Mouse (Mus musculus) heart, adult 11 months (tissue): ENCODE measurements around the gene Dimt1.
"Not testable (repeated sequence)": the region's sequence is repeated elsewhere in the genome, so short reads cannot be mapped to it uniquely, and the experiment has no call there.

ENCODE experiments used
- DNase-seq: peaks from one replicate; pipeline ENCODE4 v3.0.0; 2022

Dimt1 gene

DNA sequence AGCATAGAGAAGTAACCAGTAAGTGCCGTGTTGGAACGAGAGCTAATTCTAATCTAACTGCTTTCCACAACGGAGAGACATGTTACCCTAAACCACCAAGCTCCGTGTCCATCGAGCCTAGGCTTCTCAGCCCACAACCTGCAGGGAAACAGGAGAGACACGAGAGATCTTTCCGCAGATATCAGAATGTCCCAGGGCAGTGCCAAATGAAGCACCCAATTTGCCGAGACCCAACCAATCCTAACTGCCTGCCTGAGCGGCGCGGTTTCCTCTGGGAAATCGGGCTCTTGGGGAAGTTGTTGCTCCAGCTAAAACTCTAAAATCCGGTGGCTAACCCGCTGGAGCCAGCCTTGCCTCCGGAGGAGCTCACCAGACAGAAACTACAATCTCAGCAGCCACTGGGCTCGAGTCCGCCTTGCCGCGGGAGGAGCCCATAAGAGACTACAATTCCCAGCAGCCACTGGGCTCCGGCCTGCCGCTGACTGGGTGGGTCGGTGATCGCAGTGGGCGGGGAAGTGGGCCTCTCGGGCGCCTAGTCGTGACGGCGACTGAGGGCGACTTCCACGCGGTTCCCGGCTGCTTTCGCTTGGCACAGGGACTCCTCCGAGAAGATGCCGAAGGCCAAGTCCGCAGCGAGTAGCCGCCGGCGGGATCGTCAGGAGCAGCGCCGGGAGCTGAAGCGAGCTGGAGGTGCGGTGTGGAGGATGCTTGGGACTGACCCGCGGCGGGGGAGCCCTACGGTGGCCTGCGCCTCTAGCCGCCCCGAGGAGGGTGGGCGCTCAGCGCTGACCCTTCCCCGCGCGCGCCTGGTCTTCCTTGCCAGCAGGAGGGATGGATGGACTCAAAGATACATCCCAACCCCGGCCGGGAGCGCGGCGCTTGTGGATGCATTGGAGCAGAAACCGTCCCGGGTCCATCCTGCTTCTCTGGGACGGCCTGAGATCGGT lies at the start of gene Dimt1:
TSS of gene Dimt1 (plus strand) at position 534 of the 947 bp plus-strand sequence.
- DNase-seq, result peak; percentile 99

DNA sequence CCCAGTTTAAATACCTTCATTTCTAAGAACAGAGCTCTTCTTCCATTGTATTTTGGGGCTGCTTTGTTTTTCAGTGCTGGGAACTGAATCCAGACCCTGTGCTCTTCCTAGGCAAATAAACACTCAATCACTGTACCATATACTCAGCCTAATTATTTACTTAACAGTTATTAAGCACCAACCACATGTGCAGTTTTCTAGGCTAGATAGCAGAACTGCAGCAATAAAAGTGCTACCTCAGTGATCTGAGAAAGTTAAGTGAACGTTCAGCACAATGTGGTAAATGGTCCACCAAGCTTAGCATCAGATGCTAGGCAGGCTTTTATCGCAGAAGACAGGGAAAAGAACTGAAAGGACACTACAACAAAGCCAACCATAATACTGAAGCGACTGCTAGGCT lies 42.3 kb upstream of the Dimt1 start:
- DNase-seq, result no peak

DNA sequence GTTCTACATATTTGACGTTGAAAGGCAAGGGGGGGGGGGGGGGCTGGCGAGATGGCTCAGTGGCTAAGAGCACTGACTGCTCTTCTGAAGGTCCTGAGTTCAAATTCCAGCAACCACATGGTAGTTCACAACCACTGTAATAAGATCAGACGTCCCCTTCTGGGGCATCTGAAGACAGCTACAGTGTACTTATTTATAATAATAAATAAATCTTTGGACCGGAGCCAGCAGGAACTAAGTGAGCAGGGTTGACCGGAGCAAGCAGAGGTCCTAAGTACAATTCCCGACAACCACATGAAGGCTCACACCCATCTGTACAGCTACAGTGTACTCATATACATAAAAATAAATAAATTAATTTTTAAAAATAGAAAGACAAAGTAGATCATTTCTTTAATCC lies 41.8 kb upstream of the Dimt1 start:
- not testable (repeated sequence) for DNase-seq

GRCm38 (mm10) chr13:106907273-106907672 lies 39.7 kb upstream of the Dimt1 start:
- DNase-seq, result no peak

DNA sequence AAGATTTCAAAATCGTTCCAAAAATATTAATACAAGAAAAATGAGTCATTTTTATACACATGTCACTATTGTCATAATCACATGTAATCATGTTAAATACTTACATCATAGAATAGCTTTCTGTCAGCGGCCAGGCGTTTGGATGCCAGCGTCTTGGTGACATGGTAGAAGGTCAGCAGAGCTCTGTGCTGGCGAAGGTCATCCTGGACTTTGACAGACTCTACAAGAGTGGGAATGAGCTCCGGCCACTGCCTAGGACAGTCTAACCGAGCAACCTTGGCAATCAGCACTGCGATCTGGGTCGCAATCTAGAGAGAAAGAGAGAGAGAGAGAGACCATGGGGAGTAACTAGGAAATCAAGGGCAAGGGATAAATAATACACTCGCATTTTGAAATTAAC lies 36.8 kb upstream of the Dimt1 start:
- no peak for DNase-seq

DNA sequence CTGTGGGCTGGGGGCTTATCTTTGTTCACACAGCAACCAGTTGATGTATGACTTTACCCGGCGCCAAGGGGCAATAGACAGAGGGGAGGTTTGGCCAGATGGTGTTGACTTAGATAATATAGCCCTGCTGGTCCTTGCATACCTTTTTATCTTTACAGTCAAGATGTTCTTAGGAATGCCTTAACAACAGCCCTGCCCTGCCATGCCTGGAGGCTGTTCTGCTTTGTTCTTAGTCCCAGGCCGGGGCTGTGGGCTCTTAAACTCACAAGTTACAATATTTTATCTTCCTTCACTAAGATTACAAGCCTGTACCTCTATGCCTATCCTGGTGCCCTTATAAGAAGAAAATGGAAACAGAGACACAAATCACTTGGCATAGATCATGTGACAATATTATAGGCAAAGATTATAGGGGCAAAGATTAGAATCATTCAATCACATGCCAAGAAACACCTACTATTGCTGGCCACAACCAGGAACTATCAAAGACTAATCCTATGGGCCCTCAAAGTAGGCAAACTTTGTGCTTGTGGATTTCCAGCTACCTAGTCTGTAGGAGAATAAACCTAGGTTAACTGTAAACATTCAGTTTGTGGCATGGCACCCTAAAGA lies 33.7 kb upstream of the Dimt1 start:
- no peak for DNase-seq

GRCm38 (mm10) chr13:106918322-106919050 lies 28.4 kb upstream of the Dimt1 start:
- DNase-seq, result no peak

DNA sequence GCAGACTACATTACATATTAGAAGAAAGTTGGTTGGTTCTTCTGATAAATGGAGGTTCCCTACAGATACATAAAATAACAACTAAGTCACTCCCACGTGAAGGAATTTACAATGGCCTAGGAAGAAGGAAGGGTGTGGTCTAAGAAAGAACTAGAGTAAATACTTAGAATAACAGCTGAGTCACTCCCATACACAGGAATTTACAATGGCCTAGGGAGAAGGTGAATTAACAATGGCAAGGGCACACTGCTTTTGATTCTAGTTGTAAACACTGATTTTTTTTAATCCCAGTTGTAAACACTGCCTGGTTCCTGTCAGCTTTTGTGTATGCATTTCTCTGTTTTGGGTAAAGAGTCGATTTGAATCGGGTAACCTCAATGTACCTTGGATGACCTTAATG lies 21.0 kb upstream of the Dimt1 start:
- DNase-seq, result not testable (repeated sequence)

- no peak for DNase-seq
These were observed 18.6 kb upstream of the Dimt1 start for GRCm38 (mm10) chr13:106928296-106928695.

DNA sequence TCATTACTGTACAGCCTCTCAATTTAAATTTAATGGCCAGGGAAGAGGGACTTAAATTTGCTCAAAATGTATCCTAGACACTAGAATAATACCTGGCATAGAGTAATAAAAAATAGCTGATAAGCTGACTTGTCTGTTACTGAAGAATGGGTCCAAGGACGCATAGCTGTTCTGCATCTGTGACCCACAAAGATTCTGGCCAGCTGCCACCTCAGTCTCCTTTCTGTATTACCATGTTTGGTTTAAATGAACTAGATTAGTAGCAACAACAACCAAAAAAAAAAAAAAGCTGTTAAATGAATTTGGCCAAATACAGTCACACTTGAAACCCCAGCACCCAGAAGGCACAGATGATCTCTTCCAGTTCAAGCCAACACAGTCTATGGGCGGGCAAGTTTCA lies 17.7 kb upstream of the Dimt1 start:
- DNase-seq, result no peak

- DNase-seq, result no peak
These were observed 11.1 kb upstream of the Dimt1 start for GRCm38 (mm10) chr13:106935871-106936255.

- peak; percentile 99 for DNase-seq
These were observed 10.4 kb upstream of the Dimt1 start, which contains the start of gene Ipo11 for GRCm38 (mm10) chr13:106936256-106937137. TSS of gene Ipo11 (minus strand) at chr13:106936958.

DNA sequence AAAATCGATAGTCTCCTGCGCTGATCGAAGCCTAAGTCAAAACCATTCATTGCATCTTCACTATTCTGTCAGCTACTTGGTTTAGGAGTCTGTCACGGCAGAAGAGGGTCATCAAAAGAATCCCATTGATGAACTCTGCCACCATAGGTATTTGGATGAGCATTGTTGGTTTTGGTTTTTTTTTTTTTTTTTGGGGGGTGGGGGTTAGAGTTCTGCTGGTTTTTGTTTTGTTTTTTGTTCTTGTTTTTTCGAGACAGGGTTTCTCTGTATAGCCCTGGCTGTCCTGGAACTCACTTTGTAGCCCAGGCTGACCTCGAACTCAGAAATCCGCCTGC lies 9.8 kb upstream of the Dimt1 start:
- DNase-seq, result no peak

GRCm38 (mm10) chr13:106941211-106941976 lies 5.5 kb upstream of the Dimt1 start:
- no peak for DNase-seq

DNA sequence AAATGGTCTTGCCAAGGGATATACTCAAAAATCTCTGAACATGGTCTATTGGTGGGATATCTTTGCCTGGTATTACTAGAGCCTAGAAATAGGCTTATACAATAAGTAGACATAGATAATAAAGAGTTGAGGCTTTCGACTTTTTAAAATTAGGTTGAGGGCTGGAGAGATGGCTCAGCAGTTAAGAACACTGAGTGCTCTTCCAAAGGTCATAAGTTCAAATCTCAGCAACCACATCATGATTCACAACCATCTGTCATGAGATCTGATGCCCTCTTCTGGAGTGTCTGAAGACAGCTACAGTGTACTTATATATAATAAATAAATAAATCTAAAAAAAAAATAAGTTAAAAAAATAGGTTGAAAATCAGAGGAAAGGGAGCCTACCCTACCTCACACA lies 4.2 kb upstream of the Dimt1 start:
- DNase-seq, result no peak

DNA sequence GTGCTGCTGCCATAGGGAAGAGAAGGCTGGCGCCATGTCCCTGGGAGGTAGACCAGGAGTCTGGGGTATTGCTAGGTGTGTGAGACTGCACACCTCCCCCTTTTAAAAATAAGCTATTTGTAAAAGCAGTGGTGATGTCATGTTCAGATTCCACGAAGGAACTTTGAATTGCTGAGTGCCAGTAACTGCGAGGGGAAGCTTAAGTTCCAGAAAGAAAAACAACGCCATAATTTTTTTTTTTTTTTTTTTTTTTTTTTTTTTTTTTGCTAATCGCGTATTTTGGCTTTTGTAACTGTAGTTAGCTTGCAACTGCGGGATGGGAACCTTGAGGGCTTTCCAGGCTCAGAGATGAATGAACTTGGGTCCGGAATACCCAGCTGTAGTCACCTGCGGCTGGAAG lies 1.4 kb upstream of the Dimt1 start:
- no peak for DNase-seq

DNA sequence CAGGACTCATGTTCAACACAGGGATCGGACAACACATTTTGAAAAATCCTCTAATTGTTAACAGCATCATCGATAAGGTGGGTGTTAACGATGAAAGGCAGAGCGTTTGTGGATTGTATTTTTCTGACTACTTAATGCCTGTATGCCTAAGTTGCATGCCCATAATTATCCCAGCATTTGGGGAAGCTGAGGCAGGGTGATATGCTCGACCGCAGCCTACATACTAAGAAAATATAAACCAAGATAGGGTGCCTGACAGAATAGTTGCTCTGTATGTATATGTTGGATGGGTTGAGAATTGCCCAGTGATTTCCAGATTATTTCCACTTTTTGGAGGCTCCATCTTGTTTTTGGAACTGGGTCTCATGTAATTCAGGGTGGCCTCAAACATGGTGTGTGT lies 656 bp downstream of the Dimt1 start:
- DNase-seq, result peak; percentile 85

- DNase-seq, result no peak
These were observed 8.0 kb downstream of the Dimt1 start for GRCm38 (mm10) chr13:106954880-106955279.

DNA sequence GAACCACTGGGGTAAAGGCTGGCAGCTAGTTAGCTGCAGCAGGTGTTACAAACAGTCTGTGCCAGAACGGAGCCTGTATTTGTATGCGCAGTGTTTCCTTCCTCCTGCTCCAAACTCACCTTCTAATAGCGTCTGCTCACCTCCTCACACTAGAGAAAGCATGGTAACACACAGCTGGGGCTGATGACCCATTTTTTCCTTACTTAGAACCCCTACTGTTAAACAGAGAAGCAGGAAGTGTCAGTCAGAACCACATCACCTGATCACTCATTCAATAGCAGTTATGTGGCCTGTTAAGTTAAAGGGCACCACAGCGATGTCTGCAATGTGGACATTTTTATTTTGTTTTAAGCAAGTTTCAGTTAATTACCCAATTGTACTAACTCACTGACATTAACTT lies 10.6 kb downstream of the Dimt1 start:
- DNase-seq, result no peak

DNA sequence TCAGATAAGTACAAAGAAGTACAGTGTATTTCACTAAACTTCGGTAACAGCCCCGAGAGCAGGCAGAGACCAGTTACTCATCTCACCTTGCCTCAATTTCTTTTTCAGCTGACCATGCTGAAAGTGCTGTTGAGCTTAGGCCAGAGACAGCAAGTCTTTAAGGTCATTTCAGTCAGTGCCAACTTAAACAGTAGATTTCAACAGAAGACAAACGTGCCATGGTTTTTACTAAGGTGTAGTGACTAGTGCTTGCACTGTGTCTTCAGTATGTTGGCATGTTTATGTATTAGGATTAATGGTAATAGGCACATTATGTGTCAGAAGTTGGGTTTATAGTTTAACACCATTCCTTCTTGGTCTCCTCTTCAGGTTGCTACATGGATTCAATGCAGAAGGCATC lies 11.4 kb downstream of the Dimt1 start:
- peak; percentile 64 for DNase-seq

GRCm38 (mm10) chr13:106960557-106960956 lies 13.6 kb downstream of the Dimt1 start:
- DNase-seq, result no peak

DNA sequence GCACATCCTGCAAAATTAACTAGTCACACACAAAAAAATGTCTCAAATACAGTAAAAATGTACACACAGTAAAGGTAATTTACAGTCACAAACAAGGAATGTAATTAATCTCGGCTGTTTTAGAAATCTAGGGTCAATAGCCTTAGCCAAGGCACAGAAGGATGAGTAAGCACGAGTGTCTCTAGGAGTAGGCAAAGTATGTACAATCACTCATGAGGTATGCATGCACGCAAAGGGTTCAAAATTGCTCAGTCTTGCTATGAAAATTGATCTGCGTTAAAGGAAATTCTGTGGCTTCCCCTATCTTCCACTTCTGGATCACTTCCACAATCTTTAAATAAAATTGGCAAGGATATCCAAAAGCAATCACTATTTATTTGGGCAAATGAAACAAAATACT lies 14.6 kb downstream of the Dimt1 start:
- DNase-seq, result no peak
